Mouse (Mus musculus): ENCODE measurements around the gene Lsg1.

The Lsg1 gene

DNA sequence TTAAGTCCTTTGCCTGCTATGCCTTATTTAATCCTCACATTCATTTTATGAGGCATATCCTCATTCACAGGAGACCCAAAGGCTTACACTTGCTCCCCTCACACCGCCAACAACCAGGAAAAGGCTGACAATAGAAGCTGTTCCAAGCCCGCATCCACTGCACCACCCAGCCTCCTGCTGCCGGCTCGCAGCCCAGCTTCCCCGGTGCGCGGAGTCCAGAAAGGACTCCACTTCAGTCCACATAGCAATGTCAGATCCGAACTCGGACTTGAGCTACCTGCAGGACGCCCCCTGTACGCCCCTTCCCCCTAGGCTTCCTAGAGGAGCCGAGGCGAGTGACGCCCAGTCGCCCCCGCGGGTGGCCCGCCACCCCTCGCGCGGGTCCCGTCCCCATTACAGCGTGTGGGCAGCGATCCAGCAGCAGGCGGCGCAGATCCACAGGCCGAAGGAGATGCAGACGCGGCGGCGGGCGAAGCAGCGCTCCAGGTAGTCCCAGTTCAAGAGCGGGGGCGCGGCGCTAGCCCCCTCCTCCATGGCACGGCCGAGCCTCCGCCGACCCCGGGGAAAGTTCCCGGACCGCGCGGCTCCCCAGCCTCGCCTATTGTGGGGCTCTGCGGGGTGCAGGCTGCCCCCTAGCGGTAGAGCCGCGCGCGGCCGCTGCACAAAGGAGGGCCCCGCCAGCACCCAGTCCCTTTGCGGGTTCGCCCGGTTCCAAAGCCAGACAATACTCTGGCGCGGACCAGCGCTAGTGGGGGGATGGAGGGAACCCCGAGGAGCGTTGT, 37.2 kb downstream of the Lsg1 start:
- DNase-seq (ENCODE audit: low read depth): no peak

DNA sequence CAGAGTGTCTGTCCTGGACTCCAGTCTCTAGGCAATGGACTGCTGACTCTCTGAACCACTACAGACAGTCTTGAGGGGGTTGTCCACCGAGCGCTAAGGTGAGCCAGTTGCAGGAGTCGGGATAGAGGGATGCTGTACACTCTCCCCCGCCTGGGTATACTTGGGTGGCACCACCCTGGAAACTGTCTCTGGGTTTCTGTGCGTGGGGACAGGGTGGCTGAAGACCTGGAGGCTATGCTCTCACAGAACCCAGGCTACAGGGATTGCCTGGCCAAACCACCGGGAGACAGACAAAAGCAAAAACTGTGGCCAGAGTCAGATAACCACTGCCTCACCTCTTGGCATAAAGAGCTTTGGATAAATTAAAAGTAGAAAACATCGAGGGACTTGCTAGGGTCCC, 37.9 kb downstream of the Lsg1 start:
- no peak for DNase-seq (ENCODE audit: low read depth)

DNA sequence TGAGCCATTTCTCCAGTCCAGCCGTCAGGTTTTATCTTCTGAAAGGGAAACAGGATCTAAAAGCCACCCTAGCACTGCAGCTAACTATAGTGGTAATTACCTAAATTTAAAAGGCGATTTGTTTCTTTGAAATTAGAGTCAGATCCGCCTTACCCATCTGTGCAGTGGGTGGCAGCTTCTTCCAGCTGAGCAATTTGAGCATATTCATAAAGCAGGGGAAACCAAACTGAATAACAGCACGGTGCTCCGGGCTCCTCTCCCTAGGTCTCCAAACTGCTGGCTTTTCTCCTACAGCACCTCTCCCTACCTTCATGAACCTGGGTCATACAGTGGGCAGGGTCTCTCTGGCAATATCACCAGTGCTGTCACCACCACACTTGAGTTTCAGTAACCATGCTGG, 39.1 kb downstream of the Lsg1 start:
- no peak for DNase-seq (ENCODE audit: low read depth)

DNA sequence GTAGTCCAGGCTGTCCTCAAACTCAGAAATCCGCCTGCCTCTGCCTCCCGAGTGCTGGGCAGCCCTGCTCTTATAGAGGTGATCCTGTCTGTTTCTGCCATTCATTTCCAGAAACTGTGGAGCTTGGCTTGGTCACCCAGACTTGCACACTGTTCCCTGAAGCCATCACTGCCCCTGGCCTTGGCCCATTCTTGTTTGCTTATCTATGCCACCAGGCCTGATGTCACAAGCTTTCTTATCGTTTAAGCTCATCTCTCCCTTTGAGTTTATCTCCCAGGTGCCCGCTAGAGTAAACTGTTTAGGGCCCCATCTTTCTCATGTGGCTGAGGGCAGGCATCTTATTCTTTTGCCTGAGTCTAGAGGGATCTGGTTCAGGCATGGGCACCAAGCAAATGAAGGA, 42.7 kb downstream of the Lsg1 start:
- no peak for DNase-seq (ENCODE audit: low read depth)

DNA sequence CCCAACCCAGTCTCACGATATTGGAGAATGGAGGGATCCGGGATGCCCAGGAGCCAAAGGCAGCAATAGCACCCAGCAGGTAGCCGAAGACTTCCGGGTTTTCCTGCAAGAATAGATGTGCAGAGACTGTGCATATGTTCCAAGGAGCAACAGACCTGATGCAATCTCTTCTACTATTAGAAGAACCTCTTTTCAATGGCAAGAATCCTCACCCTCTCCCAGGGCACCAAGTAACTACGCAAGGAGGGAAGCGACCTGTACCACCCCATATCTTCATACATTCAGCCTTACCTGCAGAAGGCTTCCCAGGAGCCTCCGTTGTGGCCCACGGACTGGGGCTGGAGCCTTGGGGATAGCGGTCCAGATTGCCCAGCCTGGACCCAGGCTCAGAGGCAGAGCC, 44.0 kb downstream of the Lsg1 start:
- DNase-seq (ENCODE audit: low read depth): no peak

DNA sequence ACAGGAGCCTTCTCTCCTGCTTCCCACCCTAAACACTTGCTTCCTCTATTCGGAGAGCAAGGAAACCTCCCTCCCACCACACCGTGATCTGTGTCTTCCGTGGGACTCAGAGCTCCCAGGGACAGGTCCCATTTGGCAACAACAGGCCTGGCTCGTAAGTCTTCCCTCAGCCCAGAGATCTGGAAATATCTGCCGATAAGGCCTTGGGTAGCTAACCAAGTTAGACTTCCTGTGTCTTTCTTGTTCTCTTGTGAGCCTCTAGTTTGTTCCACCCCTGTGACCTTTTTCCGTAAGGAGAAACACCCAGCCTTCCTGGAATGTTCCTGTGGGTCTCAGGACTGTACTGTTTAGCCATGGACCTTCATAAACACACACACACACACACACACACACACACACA, 44.6 kb downstream of the Lsg1 start:
- no peak for DNase-seq (ENCODE audit: low read depth)

DNA sequence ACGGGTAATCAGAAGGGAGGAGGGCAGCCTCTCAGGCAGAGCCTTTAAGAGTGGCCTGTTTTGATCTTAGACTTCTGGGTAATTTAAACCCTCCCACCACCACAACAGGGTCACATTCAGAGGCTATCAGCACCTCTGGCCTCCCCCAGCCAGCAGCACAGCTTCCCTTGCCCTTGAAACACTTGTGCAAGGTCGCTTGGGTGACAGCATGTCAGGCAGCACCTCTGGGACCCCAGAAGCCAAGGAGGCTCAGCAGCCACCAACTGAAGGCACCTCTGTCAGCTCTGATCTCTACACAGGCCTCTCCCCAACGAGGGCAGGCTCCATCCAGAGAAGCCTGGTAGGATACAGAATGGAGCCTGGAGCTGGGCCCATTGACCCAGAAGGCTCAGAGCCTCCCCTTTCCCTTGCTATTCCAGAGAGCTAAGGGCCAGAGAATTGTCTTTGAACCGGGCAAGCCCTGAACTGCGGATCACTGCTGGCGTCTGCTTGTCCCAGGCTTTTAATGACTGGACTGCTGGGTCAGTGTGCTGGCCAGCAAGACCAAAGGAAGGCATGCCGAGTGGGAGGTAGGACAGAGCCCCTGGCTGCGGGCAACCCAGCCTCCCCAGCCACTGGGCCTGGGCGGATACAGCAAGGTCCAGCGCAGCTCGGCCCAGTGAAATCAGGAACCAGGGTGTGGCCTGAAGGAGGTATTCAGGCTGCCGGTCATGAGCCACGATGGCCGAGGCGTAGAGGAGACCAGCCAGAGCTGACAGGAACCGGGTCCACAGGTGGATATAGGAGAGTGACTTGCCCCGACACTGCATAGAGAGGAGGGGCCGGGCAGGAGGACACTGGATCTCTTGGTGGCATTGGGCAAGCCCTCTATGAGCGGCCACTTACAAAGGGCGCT, 47.0 kb downstream of the Lsg1 start:
- DNase-seq (ENCODE audit: low read depth): no peak

DNA sequence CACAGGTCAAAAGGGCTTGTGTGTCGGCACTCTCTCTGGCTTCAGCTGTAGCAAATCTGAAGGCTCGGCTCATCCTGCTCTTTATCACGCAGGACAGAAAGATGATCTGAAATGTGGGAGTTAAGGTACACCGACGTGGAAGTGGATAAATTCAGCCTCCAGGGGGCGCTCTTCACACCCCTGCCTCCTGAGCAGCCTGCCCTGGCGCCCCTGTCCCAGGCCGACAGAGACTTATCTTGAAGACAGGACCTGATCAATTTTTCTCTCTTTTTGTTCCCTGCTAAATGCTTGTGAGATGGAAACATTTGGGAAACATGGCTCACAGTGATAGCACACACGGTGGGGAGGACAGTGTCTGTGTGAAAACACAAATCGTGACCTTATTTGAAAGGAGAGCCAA, 48.0 kb downstream of the Lsg1 start:
- DNase-seq (ENCODE audit: low read depth): no peak

DNA sequence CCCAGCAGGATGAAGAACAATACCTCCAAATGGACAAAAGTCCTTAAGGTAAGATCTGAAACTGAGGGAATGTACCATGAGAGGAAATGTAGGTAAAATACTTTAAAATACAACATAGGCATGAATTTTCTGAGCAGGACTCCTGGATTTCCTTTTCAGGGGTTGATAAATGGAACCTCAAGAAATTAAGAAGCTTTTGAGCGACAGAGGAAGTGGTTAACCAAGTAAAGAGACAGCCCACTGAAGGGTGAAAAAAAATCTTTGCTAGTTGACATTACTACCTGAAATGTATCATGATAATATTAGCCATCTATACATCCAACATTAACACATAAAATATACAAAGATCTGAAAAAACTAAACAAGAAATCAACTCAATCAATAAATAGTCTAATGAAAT, 52.3 kb downstream of the Lsg1 start:
- no peak for DNase-seq (ENCODE audit: low read depth)

DNA sequence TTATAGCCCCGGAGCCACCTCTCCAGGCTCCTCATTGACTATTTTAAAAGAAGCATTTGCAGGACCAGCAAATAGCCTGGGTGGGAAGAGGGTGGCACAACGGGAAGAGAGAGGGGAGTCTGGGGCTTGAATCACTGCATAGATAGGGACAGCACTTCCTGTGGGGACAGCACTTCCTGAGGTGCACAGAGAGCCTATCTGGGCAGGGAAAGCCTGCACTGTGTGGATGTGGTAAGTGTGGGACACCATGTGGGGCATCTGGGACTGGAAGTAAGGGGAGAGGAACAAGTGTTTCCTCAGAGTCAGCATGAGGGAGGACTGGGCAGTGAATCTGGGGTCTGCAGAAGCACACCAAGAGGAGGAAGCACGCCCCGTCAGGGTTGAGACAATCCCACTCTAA, 53.8 kb downstream of the Lsg1 start:
- DNase-seq (ENCODE audit: low read depth): no peak

DNA sequence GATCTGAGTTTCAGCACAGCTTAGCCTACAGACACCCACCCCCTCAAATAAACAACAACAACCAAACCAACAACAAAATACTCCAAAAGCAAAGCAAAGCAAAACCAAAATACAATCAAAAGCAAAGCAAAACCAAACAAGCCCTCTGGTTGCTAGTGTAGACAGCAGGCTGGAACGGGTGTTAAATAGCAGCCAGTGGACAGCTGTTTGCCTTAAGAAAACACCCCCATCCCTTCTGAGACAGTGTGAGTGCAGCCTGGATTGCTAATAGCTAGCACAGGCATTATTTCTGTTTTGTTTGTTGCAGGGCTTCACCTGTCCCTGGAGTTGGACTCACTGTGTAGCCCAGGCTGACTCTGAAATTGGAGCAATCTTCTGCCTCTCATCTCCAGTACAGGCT, 54.5 kb downstream of the Lsg1 start:
- no peak for DNase-seq (ENCODE audit: low read depth)

DNA sequence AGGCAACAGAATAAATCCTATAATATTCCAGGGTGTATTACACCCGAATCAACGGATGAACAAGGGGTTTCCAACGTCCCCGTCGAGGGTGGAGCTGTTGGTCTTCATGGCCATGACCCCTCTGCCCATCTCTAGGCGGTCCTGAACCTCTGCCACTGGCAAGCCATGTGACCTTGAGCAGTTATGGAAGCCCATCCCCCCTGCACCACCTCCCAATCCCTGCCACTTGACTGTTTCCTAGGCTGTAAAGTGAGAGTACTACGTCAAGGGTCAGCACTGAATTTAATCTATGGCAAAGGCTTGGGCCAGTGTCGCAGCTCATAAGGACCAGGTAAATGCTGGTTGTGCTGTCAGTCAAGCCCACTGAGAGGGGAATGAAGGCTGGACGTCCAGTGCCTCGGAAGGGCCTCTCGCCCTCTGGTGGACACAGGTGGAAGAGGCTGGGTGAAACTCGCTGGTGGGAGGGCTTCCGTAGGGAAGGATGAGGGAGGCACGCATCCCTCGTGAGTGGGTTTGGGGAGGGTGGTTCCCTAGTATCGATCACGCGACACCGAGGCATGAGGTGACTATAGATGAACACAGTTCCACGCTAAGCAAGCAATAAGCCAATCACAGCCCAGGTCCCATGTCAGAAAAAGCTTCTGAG, 55.5 kb downstream of the Lsg1 start:
- no peak for DNase-seq (ENCODE audit: low read depth)

DNA sequence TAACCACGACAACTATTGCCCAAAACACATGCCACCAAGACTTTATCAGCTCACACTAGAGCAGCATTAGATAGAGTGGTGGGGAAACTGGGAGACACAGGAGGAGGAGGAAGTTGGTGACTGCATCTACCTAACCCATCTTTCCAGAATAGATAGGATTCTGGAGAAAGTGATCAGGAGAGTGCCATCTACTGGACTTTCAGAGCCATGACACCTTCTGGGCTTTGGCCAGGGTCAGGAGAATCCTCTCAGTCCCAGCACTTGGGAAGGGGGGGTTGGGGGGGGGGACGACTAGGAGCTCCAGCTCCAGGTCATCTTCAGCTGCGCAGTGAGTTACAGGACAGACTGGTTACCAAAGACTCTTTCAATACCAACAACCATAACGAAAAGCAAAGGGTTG, 56.6 kb downstream of the Lsg1 start:
- no peak for DNase-seq (ENCODE audit: low read depth)

DNA sequence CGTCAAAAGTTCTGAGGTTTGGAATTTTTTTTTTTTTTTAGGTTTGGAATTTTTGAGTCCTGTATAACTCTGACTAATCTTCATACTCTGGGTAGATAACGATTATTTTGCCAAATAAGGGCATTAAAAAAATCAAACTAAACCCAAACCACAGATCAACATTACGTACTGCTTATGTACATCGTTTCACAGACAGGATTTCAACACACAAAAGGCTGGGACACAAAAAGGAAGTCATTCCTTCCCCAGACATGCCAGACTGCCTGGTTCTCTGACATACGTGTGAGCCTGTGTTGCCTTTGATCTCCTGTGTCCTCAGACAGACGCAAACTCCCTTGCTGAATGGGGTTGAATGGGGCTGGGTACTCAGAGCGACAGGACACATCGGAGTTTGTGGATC, 59.0 kb downstream of the Lsg1 start:
- no peak for DNase-seq (ENCODE audit: low read depth)

DNA sequence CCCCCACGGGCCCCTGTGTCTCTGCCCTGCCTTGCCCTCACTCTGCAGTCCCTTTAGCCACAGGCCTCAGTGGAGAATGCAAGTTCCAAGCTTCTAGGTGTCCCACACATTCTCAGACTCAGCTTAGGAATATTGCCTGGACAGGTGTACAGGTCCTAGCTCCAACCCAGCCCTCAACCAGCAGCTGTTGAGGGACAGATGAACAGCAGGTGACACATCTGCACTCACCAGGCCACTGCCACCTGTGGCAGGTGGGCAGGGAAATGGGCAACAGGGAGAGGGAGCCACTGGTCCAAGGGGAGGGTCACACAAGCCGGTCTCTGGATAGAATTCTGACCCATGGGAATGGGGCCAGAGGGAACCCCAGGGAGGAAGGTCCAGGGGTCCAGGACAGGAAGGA, 59.5 kb downstream of the Lsg1 start:
- no peak for DNase-seq (ENCODE audit: low read depth)

DNA sequence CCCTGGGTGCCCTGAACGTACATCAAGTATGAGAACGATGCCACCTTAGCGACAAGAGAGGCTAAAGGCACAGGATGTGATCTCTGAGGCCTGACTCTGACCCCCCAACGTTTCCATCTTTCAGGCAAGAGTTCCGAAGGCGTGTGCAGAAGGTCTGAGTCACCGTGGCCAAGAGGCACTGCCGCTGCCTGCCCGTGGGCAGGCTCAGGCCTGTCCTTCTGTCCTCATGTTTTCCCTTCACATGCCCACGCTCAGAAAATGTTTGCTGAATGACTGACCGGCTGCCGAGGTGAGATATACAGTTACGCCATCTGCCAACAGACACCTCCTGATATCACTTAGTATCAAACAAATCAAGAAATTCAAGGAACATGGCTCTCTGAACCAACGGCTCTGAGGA, 61.6 kb downstream of the Lsg1 start:
- DNase-seq (ENCODE audit: low read depth): no peak

DNA sequence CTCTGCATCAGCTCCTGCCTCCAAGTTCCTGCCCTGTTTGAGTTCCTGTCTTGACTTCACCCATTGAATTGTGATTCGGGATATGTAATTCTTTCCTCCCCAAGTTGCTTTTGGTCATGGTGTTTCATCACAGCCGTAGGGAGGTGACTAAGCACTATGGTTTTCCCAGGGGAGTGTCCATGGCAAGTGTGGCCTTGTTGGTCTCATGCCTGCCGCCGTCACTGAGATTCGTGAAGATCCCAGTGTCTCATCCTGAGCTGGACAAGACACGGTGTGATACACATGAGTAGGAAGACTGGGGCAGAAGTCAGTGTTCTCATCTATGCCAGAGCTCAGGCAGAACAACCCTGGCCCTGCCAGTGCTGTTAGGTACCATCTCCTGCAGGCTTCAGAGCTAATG, 62.9 kb downstream of the Lsg1 start:
- no peak for DNase-seq (ENCODE audit: low read depth)

DNA sequence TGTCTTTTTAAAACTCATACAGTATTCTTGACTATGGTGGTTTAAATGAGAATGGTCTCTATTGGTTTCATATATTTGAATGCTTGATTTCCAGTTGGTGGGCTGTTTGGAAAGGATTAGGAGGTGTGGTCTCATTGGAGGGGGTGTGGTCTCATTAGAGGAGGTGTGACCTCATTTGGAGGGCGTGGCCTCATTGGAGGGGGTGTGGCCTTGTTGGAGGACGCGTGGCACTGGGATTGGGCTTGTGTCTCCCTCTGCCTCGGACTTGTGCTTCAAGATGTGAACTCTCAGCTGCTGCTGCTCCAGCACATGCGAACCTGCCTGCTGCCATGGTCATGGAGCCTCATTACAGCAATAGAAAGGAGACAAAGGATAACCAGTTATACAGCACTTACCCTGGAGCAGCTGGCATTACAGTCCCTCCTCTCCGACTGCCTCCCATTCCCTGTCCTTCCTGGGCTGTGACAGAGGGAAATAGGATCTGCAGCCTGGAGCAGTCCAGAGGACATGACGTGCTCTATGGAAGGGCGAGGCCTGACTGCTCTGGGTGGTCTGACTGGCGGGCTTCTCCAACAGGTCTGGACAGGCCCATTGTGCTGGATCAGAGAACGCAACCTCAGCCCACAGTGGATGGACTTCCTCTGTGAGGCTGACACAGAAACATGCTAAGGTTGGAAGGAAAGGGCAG, 65.0 kb downstream of the Lsg1 start:
- no peak for DNase-seq (ENCODE audit: low read depth)

DNA sequence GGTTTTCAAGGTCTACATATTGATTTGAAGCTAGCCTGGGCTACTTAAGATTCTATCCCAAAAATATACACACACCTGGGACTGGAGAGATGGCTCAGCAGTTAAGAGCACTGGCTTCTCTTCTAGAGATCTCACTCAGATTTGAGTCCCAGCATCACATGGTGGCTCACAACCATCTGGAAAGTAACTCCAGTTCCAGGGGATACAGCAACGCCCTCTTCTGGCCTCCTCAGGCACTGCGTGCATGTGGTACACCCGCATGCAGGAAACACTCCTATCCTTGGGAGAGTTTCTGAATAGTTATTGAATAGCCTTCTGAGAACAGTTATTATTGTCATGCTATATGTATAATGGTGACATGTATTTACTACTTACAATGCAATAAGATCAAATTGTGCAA, 66.2 kb downstream of the Lsg1 start:
- DNase-seq (ENCODE audit: low read depth): no peak

DNA sequence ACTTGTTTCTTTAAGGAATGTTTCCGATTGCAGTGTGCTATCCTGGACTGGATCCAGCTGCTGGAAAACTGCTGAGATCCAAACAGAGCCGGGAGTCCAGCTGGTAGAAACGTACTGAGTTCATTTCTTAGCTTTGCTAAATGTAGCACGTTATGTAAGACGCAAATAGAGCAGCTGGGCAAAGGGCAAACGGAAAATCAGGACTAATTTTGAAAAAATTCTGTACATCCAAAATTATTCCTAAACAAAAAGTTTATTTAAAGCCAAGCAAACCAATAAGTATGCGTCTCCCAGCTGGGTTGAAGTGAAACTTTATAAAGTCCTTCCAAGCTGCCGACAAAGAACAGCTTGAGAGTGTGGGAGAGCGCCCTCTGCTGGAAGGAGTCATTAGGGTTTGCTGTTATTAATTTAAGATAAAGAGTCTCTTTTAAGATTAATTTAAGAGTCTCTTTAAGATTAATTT, 67.0 kb downstream of the Lsg1 start:
- DNase-seq (ENCODE audit: low read depth): no peak

DNA sequence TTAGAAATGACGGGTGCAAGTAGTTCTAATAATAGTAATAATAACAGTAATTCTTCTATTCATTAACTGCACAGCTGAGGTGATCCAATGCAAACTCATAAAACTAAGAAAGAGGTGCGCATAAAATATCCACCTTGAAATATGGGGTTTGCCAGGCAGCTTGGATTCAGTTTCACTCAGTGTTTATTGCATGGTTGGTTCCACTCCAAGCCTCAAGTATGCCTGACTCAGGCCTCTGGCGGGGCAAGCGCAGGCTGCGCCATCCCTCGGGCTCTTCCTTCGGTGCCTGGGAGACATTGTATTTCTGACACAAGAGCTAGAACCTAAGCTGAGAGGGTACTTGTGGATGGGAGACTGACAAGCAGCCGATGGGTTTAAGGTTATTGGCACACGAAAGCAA, 68.8 kb downstream of the Lsg1 start:
- DNase-seq (ENCODE audit: low read depth): no peak

DNA sequence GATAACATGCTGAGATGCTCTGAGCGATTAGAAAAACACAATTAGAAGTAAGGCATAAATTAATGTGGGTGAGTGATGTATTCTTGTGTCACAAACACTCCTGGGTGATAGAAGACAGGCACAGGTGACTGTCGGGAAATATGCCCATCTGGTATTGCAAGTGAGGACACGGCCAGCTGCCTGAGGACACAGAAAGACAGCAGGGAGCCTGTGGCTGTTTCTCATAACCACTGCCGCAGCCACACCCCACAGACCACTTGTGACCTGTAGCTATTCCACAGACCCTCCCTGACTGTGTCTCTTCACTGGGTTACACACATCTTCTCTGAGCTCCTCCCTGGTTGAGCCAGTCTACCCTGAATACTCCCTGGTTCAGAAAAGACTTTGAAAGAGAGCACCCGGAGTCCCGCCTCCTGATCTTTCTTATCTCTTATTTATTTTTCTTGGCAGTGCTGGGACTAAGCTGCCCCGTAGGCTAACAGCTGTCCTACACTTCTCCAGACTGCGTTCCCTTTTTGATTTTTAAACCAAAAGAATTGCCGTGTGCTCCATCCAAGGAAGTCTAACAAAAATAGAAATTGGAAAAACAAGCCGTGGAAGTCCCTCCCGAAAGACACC, 69.6 kb downstream of the Lsg1 start:
- DNase-seq (ENCODE audit: low read depth): no peak
